Mouse (Mus musculus) right cerebral cortex, postnatal 14 days (tissue): ENCODE results near the gene Brpf1.

ENCODE experiments used
- DNase-seq: peaks from one replicate; pipeline ENCODE4 v3.0.0; 2022

The Brpf1 gene

DNA sequence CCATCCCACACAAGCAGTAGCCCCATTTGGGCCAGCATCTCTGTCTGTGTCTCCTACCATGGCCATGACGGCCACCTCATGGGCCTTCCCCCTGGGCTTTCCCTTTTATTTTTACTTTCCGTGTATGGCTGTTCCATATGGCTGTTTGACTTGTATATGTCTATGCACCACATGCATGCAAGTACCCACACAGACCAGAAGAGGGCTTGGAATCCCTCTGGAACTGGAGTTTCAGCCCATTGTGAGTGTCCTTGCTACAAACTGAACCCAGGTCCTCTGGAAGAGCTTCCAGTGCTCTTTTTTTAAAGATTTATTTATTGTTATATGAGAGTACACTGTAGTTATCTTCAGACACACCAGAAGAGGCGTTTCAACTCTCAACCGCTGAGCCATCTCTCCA, 54.5 kb downstream of the Brpf1 start:
- no peak for DNase-seq

GRCm38 (mm10) chr6:113362241-113362640, 55.3 kb downstream of the Brpf1 start:
- no peak for DNase-seq

GRCm38 (mm10) chr6:113364518-113365135, 57.7 kb downstream of the Brpf1 start:
- DNase-seq: no peak

DNA sequence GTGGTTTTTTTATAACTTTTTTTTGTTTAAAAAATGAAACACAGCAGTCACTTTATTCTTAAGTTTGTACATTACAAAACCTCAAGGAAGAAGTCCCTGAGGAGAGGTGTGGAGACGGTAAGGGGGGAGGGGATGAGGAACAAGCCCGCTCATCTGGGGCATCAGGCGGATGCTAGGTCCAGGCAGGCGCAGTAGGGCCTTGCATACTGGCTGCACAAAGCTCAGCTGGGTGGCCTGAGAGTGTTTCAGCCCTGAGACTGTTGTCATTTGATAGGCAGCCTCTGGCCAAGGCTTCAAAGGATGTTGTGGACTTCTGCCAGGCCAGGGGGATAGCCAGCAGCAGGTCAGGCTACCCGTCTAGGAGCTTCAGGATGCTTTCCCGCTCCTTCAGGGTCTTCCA, 59.7 kb downstream of the Brpf1 start:
- DNase-seq: no peak

DNA sequence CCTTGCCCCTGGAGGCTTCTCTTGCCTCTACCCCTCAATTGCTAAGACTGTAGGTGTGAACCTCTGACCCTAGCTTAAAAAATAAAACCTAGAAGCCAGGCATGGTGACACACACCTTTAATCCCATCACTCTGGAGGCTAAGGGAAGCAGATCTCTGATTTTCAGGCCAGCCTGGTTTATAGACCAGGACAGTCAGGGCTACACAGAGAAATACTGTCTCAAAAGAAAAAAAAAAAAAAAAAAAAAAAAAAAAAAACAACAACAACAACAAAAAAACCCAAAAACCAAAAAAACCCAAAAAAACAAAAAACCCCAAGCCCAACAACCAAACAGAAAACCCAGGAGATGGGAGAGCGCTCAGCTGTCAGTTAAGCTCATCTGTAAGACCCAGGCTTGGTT, 60.6 kb downstream of the Brpf1 start:
- no peak for DNase-seq

DNA sequence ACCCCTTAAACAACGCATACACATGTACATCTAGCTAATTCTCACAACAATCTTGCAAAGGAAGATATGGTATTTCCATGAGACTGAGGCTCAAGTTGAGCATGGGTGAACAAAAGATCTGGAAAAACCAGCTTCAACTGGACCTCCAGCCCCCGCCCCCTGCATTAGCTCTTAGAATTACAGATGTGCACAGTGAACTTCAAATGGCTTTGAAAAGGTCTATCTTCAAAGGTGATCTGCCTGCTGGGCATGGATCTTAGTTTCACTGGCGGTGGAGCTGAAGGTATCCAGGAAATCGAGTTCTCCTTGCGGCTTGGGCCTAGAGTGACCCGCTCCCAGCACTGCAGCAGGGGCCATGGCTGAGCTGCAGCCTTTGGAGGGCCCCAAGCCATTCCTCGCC, 61.2 kb downstream of the Brpf1 start:
- no peak for DNase-seq

DNA sequence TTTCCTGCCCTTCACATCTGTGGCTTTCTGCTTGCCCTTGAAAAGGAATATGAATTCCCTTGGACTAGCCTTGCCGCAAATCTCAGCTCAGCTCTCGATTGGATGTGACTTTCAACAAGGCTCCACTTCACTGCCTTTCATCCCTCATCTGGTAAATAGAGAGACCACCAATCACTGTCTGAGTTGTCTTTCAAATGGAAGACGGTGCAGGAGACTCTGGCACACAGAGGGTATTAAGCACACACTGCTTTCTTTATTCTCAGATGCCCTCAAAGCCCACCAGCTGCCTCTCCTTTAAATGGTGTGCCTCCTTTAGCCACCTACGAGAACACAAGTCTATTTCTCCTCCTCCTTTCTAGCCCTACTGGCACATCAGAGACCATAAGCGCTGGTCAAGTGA, 61.6 kb downstream of the Brpf1 start:
- no peak for DNase-seq

GRCm38 (mm10) chr6:113370194-113370929, 63.4 kb downstream of the Brpf1 start:
- DNase-seq: no peak

GRCm38 (mm10) chr6:113373491-113373890, 66.6 kb downstream of the Brpf1 start:
- DNase-seq: no peak
